Mouse (Mus musculus) spleen, adult 18-20 months (tissue): ENCODE results near the gene Trim40.

Source experiments
- DNase-seq, 2 experiments: peaks; one replicate each; pipeline ENCODE4 v3.0.0; 2022; ENCODE audit warnings: mixed read lengths in 2 of 2

The Trim40 gene

GRCm38 (mm10) chr17:36839001-36839400 lies 50.9 kb downstream of the Trim40 start:
- no peak for DNase-seq

DNA sequence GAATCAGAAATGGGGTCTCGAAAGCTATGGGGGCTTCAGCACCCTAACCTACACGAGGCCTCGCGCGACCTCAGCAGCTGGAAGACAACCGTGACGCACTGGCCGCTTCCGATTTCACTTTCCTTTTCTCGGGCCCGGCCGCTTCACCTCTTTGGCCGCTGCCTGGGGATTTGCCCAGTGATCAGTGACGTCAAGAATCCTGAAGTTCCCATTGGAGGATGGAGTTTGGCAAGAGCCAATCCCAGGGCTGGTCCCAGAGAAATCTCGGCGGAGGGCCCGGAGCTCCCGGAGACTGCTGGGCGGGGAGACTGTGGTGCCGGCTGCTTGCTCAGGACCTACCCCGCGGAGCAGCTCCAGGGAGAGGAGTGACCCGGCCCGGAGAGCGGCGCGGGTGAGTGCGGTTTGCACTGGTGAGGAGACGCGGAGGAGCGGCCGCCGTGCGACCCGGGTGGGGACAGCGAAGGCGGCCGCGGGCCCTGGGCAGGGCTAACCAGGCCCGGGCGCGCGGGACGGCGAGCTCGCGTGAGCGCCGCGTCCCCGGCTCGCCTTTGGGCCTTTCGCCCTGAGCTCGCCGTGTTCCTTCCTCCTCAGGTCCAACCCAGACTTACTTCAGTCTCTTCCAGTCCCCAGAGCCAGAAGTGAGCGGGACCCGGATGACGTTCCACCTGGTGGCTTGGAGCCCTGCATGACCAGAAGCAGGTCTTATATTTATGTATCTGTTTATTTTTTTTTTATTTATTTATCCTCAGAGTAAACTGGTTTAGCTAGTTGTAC lies 52.9 kb downstream of the Trim40 start, which contains the start of gene Trim26:
Trim26 (plus strand) TSS at position 261 of the 774 bp plus-strand sequence.
- peak; percentile 94 to 95 for DNase-seq

DNA sequence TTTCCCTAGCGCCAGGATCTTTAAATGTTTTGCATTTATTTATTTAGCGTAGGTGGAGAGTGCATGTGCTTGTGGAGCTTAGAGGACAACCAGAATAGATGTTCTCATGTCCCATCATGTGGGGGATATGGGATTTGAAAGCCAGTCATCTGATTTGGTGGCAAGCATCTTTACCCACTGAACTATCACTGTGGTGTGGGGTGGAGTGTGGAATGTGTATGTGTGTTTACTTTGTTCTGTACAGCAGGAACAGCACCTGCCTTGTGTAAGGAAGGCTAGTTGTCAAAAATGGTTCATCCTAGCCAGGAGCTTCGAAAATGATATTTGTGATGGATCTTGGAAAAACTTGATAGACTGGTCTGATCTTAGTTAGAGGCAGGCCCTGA lies 53.5 kb downstream of the Trim40 start:
- no peak for DNase-seq

DNA sequence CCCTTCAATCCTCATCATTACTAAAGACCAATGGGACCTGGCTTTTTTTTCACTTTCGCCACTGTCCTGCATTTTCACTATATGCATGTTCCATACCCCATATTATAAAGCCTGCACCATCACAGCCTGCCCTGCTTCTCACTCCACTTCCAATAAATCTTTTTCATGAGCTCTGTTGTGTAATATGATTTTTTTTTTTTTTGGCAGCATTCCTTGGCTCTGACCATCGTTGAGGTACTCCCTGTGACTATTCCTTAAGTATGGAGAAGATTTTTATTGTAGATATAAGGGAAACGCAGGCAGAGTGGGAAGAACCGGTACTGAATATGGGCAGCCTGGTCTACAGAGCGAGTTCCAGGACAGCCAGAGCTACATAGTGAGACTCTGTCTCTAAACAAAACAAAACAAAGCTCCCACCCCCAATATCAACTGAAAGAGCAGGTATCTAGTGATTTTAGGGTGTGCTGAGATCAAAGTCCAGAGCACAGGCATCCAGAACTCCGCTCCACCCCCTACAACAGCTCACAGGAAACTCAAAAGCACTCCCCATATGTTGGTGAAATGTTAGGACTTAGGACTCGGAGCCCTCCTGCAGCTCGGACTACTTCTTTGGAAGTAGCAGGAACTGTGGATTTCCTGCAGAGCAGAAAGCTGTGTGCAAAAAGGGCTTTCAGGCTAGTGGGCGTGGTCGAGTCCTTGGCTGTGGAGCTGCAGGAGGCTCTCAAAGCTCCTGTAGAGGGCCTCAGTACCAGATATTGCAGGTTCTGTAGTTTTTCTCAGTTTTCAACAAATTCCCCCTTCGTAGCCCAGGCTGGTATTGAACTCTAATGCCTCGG lies 54.1 kb downstream of the Trim40 start:
- DNase-seq, result peak; percentile 31 to 53

- no peak for DNase-seq
These were observed 57.2 kb downstream of the Trim40 start for GRCm38 (mm10) chr17:36832694-36833093.
